ENCODE assay signal across 9 mouse cellular contexts in the genomic region with DNA sequence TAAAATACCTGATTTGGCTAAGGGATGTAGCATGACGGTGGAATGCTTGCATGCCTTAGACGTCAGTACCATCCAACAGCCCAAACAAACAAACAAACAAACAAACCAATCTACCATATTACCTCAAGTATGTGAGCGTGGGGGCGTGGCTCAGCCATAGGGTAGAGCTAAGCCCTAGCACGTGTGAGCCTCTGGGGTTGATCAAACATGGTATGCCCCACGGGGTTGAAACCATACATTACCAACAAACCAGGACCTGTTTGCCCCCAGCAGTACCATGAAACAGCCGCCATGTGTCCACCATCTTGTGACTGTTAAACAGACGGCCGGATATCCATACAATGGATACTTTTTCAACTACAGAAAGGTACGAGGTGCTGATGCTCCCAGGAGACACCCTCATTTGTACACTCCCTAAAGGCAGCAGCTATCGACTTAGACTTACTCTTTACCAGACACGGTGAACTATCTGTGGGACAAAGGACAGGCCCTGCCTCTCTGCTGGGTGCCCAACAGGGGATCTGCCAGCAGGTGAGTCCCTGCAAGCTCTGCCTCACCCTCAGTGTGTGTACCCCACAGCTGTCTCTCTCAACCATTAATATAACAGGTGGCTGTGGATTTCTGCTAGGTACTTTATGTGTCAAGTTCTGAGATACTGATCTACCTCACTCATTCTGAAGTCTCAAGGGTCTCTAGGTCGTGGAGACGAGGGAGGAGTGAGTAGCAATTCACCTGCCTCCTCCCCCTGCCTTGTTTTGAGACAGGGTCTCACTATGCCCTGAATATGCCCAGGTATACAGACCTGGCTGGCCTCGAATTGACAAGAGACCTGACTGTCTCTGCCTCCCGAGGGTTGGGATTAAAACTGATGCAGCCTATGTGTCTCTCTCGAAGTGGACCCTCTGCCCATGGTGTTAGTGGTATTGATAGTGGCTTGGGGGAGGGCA. TPM values are rescaled to one million over a fixed set of nuclear protein-coding genes. Genes with fewer than 3 reads are reported as not detected.
DNase-seq lines count a peak whose midpoint lies in the region; ATAC-seq and TF ChIP-seq lines count a peak whose summit lies in the region.
"Had no signal": no experiment of that assay in that cellular context is flagged by ENCODE, and none has a peak within 500 bp of the region (broad histone marks: within the 10 kb centered on the region; RNA-seq: fewer than 3 reads in every experiment).

No protein-coding gene starts in this region.

- 0 out of 2 replicates have a peak, but pooled peaks cover 4% of the 10 kb centered on the region for H3K36me3 ChIP-seq in embryonic facial prominence, embryonic 12.5 days
- H3K36me3 ChIP-seq in intestine, embryonic 16.5 days (ENCODE audit: control insufficient read depth, insufficient read depth, low read length): 0 out of 2 replicates have a peak, but pooled peaks cover 3% of the 10 kb centered on the region
- no peaks in the 10 kb centered on the region for H3K36me3 ChIP-seq in stomach, embryonic 16.5 days (ENCODE audit: control insufficient read depth, insufficient read depth, low read length)

- DNase-seq in layer of hippocampus, adult 2 months (ENCODE audit: low spot score in 2 of 2): no peak
- DNase-seq in layer of hippocampus, adult 8-10 months (ENCODE audit: low spot score in 2 of 2): no peak
- DNase-seq in cerebellum, postnatal 36 days: no peak
- DNase-seq: cerebellum, adult 9-10 months had no signal

- no peak for TF ChIP-seq CTCF in layer of hippocampus, adult 2 months (conservative IDR thresholded peaks at IDR 0.05)

- no peak overlapping the region for H3K9ac ChIP-seq in embryonic facial prominence, embryonic 12.5 days
- no peak overlapping the region for H3K9ac ChIP-seq in intestine, embryonic 16.5 days (ENCODE audit: low read depth, low read length)
- peak overlapping the region; percentile 16; the same call in 1 of the 2 replicates for H3K9ac ChIP-seq in stomach, embryonic 16.5 days (ENCODE audit: low read length)

- no peak for ATAC-seq in embryonic facial prominence, embryonic 12.5 days (ENCODE audit: insufficient number of reproducible peaks, insufficient read depth, low FRiP score, low TSS enrichment)
- no peak for ATAC-seq in intestine, embryonic 16.5 days
- no peak for ATAC-seq in stomach, embryonic 16.5 days (ENCODE audit: insufficient read depth, low FRiP score)
- ATAC-seq in monocyte, adult 5-6 weeks (replicated peaks; ENCODE audit: insufficient number of reproducible peaks, low FRiP score, low TSS enrichment, poor library complexity, severe bottlenecking): no peak
- ATAC-seq: forebrain, embryonic 14.5 days had no signal

- H3K9me3 ChIP-seq in embryonic facial prominence, embryonic 12.5 days: no peaks in the 10 kb centered on the region
- peaks cover 7% of the 10 kb centered on the region; the same call in 1 of the 2 replicates for H3K9me3 ChIP-seq in intestine, embryonic 16.5 days (ENCODE audit: control insufficient read depth, low read length)
- H3K9me3 ChIP-seq in stomach, embryonic 16.5 days (replicated peaks; ENCODE audit: control insufficient read depth, low read length): no peaks in the 10 kb centered on the region

- H3K4me3 ChIP-seq in layer of hippocampus, adult 2 months: no peak overlapping the region
- H3K4me3 ChIP-seq in embryonic facial prominence, embryonic 12.5 days: no peak overlapping the region
- H3K4me3 ChIP-seq in intestine, embryonic 16.5 days (ENCODE audit: low read length): no peak overlapping the region
- no peak overlapping the region for H3K4me3 ChIP-seq in stomach, embryonic 16.5 days (replicated peaks; ENCODE audit: low read length)

- H3K4me2 ChIP-seq in embryonic facial prominence, embryonic 12.5 days (replicated peaks): no peak overlapping the region
- H3K4me2 ChIP-seq in intestine, embryonic 16.5 days (ENCODE audit: low read depth, low read length): no peak overlapping the region
- no peak overlapping the region for H3K4me2 ChIP-seq in stomach, embryonic 16.5 days (ENCODE audit: low read depth, low read length)

- peaks cover 39% of the 10 kb centered on the region for H3K4me1 ChIP-seq in embryonic facial prominence, embryonic 12.5 days
- peaks cover 54% of the 10 kb centered on the region for H3K4me1 ChIP-seq in intestine, embryonic 16.5 days (ENCODE audit: control insufficient read depth, insufficient read depth, low read length)
- peaks cover 49% of the 10 kb centered on the region for H3K4me1 ChIP-seq in stomach, embryonic 16.5 days (ENCODE audit: control insufficient read depth, insufficient read depth, low read length)

- H3K27ac ChIP-seq in layer of hippocampus, adult 2 months: 0 out of 2 replicates have a peak overlapping the region, but pooled peaks have one; percentile 43
- peak overlapping the region; percentile 95 for H3K27ac ChIP-seq in embryonic facial prominence, embryonic 12.5 days
- H3K27ac ChIP-seq in intestine, embryonic 16.5 days (ENCODE audit: low read length): peak overlapping the region; percentile 94
- H3K27ac ChIP-seq in stomach, embryonic 16.5 days (ENCODE audit: low read length): peak overlapping the region; percentile 96

- WGBS in embryonic facial prominence, embryonic 12.5 days: 85% methylated on average over 17 of the region's 17 CpGs
- 86% methylated on average over 17 of the region's 17 CpGs for WGBS in intestine, embryonic 16.5 days
- 90% methylated on average over 17 of the region's 17 CpGs for WGBS in stomach, embryonic 16.5 days

- H3K27me3 ChIP-seq in embryonic facial prominence, embryonic 12.5 days: no peaks in the 10 kb centered on the region
- H3K27me3 ChIP-seq in intestine, embryonic 16.5 days (replicated peaks; ENCODE audit: control insufficient read depth, insufficient read depth, low read length): no peaks in the 10 kb centered on the region
- no peaks in the 10 kb centered on the region for H3K27me3 ChIP-seq in stomach, embryonic 16.5 days (ENCODE audit: control insufficient read depth, insufficient read depth, low read length)

RNA-seq across cellular contexts. Expression of a gene that starts 8.4 kb away (rescaled TPM):
- total RNA-seq in layer of hippocampus, adult 2 months (2021): 10 to 100 TPM; 24.7 to 26.1 TPM
- total RNA-seq in layer of hippocampus, adult 8-10 months (2022): 10 to 100 TPM; 23.9 to 30.9 (median 29.5) TPM
- polyA plus RNA-seq in embryonic facial prominence, embryonic 12.5 days (2016; fragmentation: Nextera tagmentation; extraction: Ambion mirVana): 24.6 and 26.3 TPM in 2 replicates
- polyA plus RNA-seq in intestine, embryonic 16.5 days (2015; fragmentation: Nextera tagmentation; extraction: Ambion mirVana): 14.4 and 16.2 TPM in 2 replicates
- polyA plus RNA-seq in stomach, embryonic 16.5 days (2015; fragmentation: Nextera tagmentation; extraction: Ambion mirVana): 12.7 and 14.5 TPM in 2 replicates
- total RNA-seq in monocyte, adult 5-6 weeks (2017): 346 to 394 TPM (median 381 TPM) in 3 replicates

Comparison
In these comparisons a context has a peak if more than half of its experiments do, and no peak if none do; other contexts are left out.
1. H3K27ac ChIP-seq: peak in every context shown above with its lines; median percentile 96 in stomach, embryonic 16.5 days; 95 in embryonic facial prominence, embryonic 12.5 days; 94 in intestine, embryonic 16.5 days; 43 in layer of hippocampus, adult 2 months.
2. RNA of a gene that starts 8.4 kb away (total RNA-seq): 346 to 394 TPM in monocyte, adult 5-6 weeks; 23.9 to 30.9 TPM in layer of hippocampus, adult 8-10 months and 24.7 to 26.1 TPM in layer of hippocampus, adult 2 months; every median in the first group is over 10 times any median in the second.